ENCODE assay signal across 12 mouse cellular contexts in the genomic region with DNA sequence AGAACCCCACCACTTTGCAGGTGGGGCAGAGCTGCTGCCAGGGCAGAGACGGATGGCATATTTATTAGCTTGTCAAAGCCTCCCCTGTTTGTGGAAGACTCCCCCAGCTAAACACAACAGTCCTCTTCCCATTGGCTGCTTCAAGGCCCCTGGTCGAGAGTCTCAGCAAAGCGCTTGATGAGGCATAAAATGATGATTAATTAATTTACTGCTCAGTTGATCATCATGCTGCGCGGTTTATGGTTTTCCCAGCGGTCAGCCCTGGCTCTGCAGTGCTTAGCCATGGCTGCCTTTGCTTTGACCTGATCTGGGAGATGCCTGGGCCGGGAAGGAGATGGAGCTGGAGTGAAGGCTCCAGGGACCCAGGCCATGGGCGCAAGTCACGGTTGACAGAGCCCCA.
DNase-seq lines count a peak whose midpoint lies in the region; ATAC-seq lines count a peak whose summit lies in the region.
"Had no signal": no experiment of that assay in that cellular context is flagged by ENCODE, and none has a peak within 500 bp of the region (broad histone marks: within the 10 kb centered on the region; RNA-seq: fewer than 3 reads in every experiment).

No protein-coding gene starts in this region.

- 0 out of 2 replicates have a peak, but pooled peaks cover 7% of the 10 kb centered on the region for H3K27me3 ChIP-seq in hindbrain, embryonic 14.5 days (ENCODE audit: control insufficient read depth, insufficient read depth, low read length)

- H3K36me3 ChIP-seq in hindbrain, embryonic 14.5 days (replicated peaks; ENCODE audit: control insufficient read depth, insufficient read depth), result no peaks in the 10 kb centered on the region
- H3K36me3 ChIP-seq: forebrain, embryonic 10.5 days; heart, embryonic 10.5 days had no signal

- no peak overlapping the region for H3K27ac ChIP-seq in hindbrain, embryonic 14.5 days
- H3K27ac ChIP-seq: forebrain, embryonic 10.5 days; heart, embryonic 10.5 days had no signal

- DNase-seq in cerebellum, adult 18-20 months, result peak; percentile 13 to 15
- DNase-seq in cerebellum, adult 9-10 months, result no peak
- DNase-seq in kidney, postnatal 4 days, result peak; percentile 35 to 62
- no peak for DNase-seq in kidney, postnatal 14 days
- DNase-seq in hindbrain, embryonic 14.5 days (ENCODE audit: low spot score), result peak; percentile 44
- peak; percentile 63 for DNase-seq in retina, embryonic 14.5 days (ENCODE audit: low spot score)
- DNase-seq in spleen, adult 18-20 months, result no peak
- DNase-seq in spleen, postnatal 14 days (ENCODE audit: low spot score in 2 of 2), result no peak
- DNase-seq: adrenal gland, postnatal 10 days; gastrocnemius, postnatal 10 days had no signal

- WGBS in hindbrain, embryonic 14.5 days, result 36% methylated on average over 9 of the region's 9 CpGs

- H3K4me2 ChIP-seq in hindbrain, embryonic 14.5 days (replicated peaks), result no peak overlapping the region

- no peaks in the 10 kb centered on the region for H3K9me3 ChIP-seq in hindbrain, embryonic 14.5 days (ENCODE audit: control insufficient read depth, low read length)
- H3K9me3 ChIP-seq: forebrain, embryonic 10.5 days; heart, embryonic 10.5 days had no signal

- 0 out of 2 replicates have a peak, but pooled peaks cover 6% of the 10 kb centered on the region for H3K4me1 ChIP-seq in hindbrain, embryonic 14.5 days (replicated peaks; ENCODE audit: control insufficient read depth, insufficient read depth, low read length)

- no peak overlapping the region for H3K9ac ChIP-seq in hindbrain, embryonic 14.5 days

- ATAC-seq in hindbrain, embryonic 14.5 days (ENCODE audit: low FRiP score), result peak; percentile 92

- no peak overlapping the region for H3K4me3 ChIP-seq in hindbrain, embryonic 14.5 days (replicated peaks; ENCODE audit: low read length)
- H3K4me3 ChIP-seq: forebrain, embryonic 10.5 days; heart, embryonic 10.5 days had no signal

Comparison
In these comparisons a context has a peak if more than half of its experiments do, and no peak if none do; other contexts are left out.
1. DNase-seq: peak in cerebellum, adult 18-20 months (2 of 2), kidney, postnatal 4 days (2 of 2), hindbrain, embryonic 14.5 days (single experiment) and retina, embryonic 14.5 days (single experiment); none in cerebellum, adult 9-10 months (single experiment), kidney, postnatal 14 days (single experiment), spleen, adult 18-20 months (0 of 2) and spleen, postnatal 14 days (0 of 2).